Mouse (Mus musculus): ENCODE results near the gene Nlrp10.

- TF ChIP-seq CTCF (IDR thresholded peaks at IDR 0.05; ENCODE audit: borderline replicate concordance, extremely low read depth, insufficient read depth, insufficient read length) (peak; percentile 39), POLR2A (IDR thresholded peaks at IDR 0.05; ENCODE audit: borderline replicate concordance, extremely low read depth, insufficient read depth, insufficient read length, poor library complexity, severe bottlenecking) (no peak)
Observed at GRCm38 (mm10) chr7:108965968-108966367, 36.0 kb upstream of the Nlrp10 start.

Measured in brain, embryonic 14.5 days (tissue).